Comparison of ENCODE assay signal across 26 mouse cellular contexts in genomic region chr8:116935506-116935905, GRCm38 (mm10).
"Had no signal": no experiment of that assay in that cellular context is flagged by ENCODE, and none has a peak within 500 bp of the region (broad histone marks: within the 10 kb centered on the region; RNA-seq: fewer than 3 reads in every experiment).

No protein-coding gene starts in this region.

- DNase-seq: gastrocnemius, postnatal 14 days; gastrocnemius, postnatal 36 days; heart, adult 11 months; heart, adult 2 months; heart, postnatal 10 days; heart, postnatal 4 days; kidney, adult 18-20 months; kidney, adult 8-10 months; kidney, postnatal 10 days; kidney, postnatal 25 days; kidney, postnatal 4 days; liver; liver, embryonic 13.5 days had no signal

- H3K4me3 ChIP-seq: heart, adult 2 months; heart, embryonic 10.5 days; heart, embryonic 12.5 days; hindbrain, embryonic 12.5 days; hindbrain, embryonic 15.5 days; intestine, embryonic 15.5 days; layer of hippocampus, adult 2 months; left cerebral cortex, adult 2 months; limb, embryonic 10.5 days; limb, embryonic 12.5 days; liver, embryonic 13.5 days; liver, embryonic 15.5 days had no signal

- H3K4me2 ChIP-seq: heart, embryonic 12.5 days; hindbrain, embryonic 12.5 days; hindbrain, embryonic 15.5 days; intestine, embryonic 15.5 days; limb, embryonic 12.5 days; liver, embryonic 11.5 days; liver, embryonic 13.5 days; liver, embryonic 15.5 days had no signal

- H3K9ac ChIP-seq: heart, embryonic 12.5 days; hindbrain, embryonic 12.5 days; hindbrain, embryonic 15.5 days; intestine, embryonic 15.5 days; limb, embryonic 12.5 days; liver, embryonic 13.5 days; liver, embryonic 15.5 days had no signal

- H3K9me3 ChIP-seq: heart, embryonic 10.5 days; heart, embryonic 12.5 days; hindbrain, embryonic 12.5 days; hindbrain, embryonic 15.5 days; intestine, embryonic 15.5 days; limb, embryonic 10.5 days; limb, embryonic 12.5 days; liver, embryonic 13.5 days; liver, embryonic 15.5 days had no signal

- H3K4me1 ChIP-seq: heart, embryonic 10.5 days; heart, embryonic 12.5 days; hindbrain, embryonic 12.5 days; hindbrain, embryonic 15.5 days; intestine, embryonic 15.5 days; limb, embryonic 10.5 days; limb, embryonic 12.5 days; liver, embryonic 13.5 days; liver, embryonic 15.5 days had no signal

- H3K27me3 ChIP-seq: heart, embryonic 12.5 days; hindbrain, embryonic 12.5 days; hindbrain, embryonic 15.5 days; intestine, embryonic 15.5 days; limb, embryonic 12.5 days; liver, embryonic 13.5 days; liver, embryonic 15.5 days had no signal

- ATAC-seq: inflammation-experienced regulatory T-cells, adult 6 months; intestine, embryonic 15.5 days; intestine, postnatal 0 days had no signal

- H3K27ac ChIP-seq: heart, adult 2 months; heart, embryonic 10.5 days; hindbrain, embryonic 12.5 days; hindbrain, embryonic 15.5 days; intestine, embryonic 15.5 days; layer of hippocampus, adult 2 months; left cerebral cortex, adult 2 months; limb, embryonic 10.5 days; limb, embryonic 12.5 days; liver, embryonic 13.5 days; liver, embryonic 15.5 days had no signal

- H3K36me3 ChIP-seq: hindbrain, embryonic 15.5 days had no signal
